Mouse (Mus musculus): ENCODE data around the gene Dkk3.

GRCm38 (mm10) chr7:112129851-112130250 is 29.0 kb downstream of the Dkk3 start:
- TF ChIP-seq CTCF (conservative IDR thresholded peaks at IDR 0.05; ENCODE audit: insufficient read depth, insufficient read length, low read depth, low read length) = no peak
- TF ChIP-seq POLR2A (IDR thresholded peaks at IDR 0.05; ENCODE audit: low read depth, low read length) = no peak

All from kidney, adult 2 months (tissue).